Mouse (Mus musculus) activated CD4-positive, CD25-positive, alpha-beta regulatory T cell (primary cell): ENCODE measurements around the gene Gucy1b2. TPM values are rescaled to one million over a fixed set of nuclear protein-coding genes. Genes with fewer than 3 reads are reported as not detected.

Experiments used
- polyA plus RNA-seq, 2 experiments: library from polyadenylated mRNA; unstranded; fragments of 100-300 nt; shearing (Covaris generic); gene quantifications; one replicate each; pipeline ENCODE4 v1.2.1; 2017

The Gucy1b2 gene
- under 1 TPM; 0.10 to 0.29 TPM for polyA plus RNA-seq

DNA sequence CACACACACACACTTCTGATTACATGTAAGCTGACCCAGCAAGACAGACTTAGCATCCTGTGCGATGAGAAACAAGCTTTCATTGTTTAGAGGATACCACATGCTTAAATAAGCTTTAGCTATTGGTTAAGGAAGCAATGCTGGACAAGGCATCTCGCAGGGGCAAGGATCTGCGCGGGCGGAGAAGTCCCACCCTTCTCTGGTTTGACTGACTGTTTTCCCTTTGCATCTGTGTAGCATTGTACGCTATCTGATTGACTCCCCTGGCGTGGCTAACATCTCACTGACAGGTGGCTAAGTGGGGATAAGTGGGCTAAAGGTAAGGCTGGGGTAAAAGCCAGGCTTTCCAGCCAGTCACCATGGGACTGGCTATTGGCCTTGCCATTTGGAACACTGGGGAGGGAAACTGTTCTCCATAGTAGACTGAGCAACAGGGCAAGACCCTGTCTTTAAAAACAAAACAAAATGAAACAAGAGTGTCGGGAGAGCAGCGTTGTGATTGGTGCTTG, at the start of gene Gucy1b2:
TSS of gene Gucy1b2 (minus strand) at position 51 of the 509 bp plus-strand sequence.

Other genes starting within 250 kb of the Gucy1b2 start
- 10 to 100 TPM; 42.7 to 66.6 TPM for gene Rnaseh2b, start 163.7 kb downstream of the Gucy1b2 start, polyA plus RNA-seq
- 1 to 10 TPM; 1.4 to 2.5 TPM for gene Dleu7, start 163.2 kb downstream of the Gucy1b2 start, polyA plus RNA-seq
- under 1 TPM; 0.18 to 0.25 TPM for gene Fam124a, start 99.4 kb upstream of the Gucy1b2 start, polyA plus RNA-seq
- gene Gm4131, start 110.6 kb upstream of the Gucy1b2 start, polyA plus RNA-seq = under 1 TPM in 1 of 2 experiments, not detected in 1; 0.22 TPM
- gene Serpine3, start 207.4 kb upstream of the Gucy1b2 start, polyA plus RNA-seq = not detected